Mouse (Mus musculus) stomach, postnatal 0 days (tissue): ENCODE measurements around the gene Zfp9. TPM values are rescaled to one million over a fixed set of nuclear protein-coding genes. Genes with fewer than 3 reads are reported as not detected.
A peak's percentile ranks its signal among the peaks of the same experiment; 100 is the strongest.

Source experiments
- ATAC-seq: fragments of 200-750 bp; cut with Nextera tagmentation; 2 replicates; pipeline ENCODE4 v1.8.0; 2017; ENCODE audit not compliant: low FRiP score, low TSS enrichment
- DNase-seq: peaks from one replicate; pipeline ENCODE4 v3.0.0-alpha.2; 2016; ENCODE audit warnings: low spot score
- H3K27ac ChIP-seq: fragments of 300-500 bp; sonication (generic); replicated peaks from 2 replicates; pipeline ENCODE4 v1.5.1; 2014; ENCODE audit warnings: mild to moderate bottlenecking, control low read depth
- H3K27me3 ChIP-seq: fragments of 300-500 bp; sonication (generic); 2 replicates; pipeline ENCODE4 v1.6.1; 2014; ENCODE audit warnings: low read length; ENCODE audit not compliant: control insufficient read depth, insufficient read depth
- H3K36me3 ChIP-seq: fragments of 300-500 bp; sonication (generic); 2 replicates; pipeline ENCODE4 v1.6.1; 2014; ENCODE audit warnings: low read length, mixed read lengths; ENCODE audit not compliant: control insufficient read depth, insufficient read depth
- H3K4me1 ChIP-seq: fragments of 300-500 bp; sonication (generic); replicated peaks from 2 replicates; pipeline ENCODE4 v1.6.1; 2014; ENCODE audit warnings: antibody characterized with exemption; ENCODE audit not compliant: control insufficient read depth, insufficient read depth
- H3K4me2 ChIP-seq: fragments of 300-500 bp; sonication (generic); replicated peaks from 2 replicates; pipeline ENCODE4 v1.6.1; 2014; ENCODE audit warnings: low read depth, mild to moderate bottlenecking, control low read depth, moderate library complexity
- H3K4me3 ChIP-seq: fragments of 300-500 bp; sonication (generic); 2 replicates; pipeline ENCODE4 v1.5.1; 2014; ENCODE audit warnings: low read depth, low read length, control low read depth
- H3K9ac ChIP-seq: fragments of 300-500 bp; sonication (generic); 2 replicates; pipeline ENCODE4 v1.6.1; 2014; ENCODE audit warnings: mild to moderate bottlenecking, low read length, control low read depth, mixed read lengths
- H3K9me3 ChIP-seq: fragments of 300-500 bp; sonication (generic); 2 replicates; pipeline ENCODE4 v1.6.1; 2016; ENCODE audit warnings: low read length; ENCODE audit not compliant: control insufficient read depth
- CTCF ChIP-seq: IDR thresholded peaks from 2 replicates; pipeline ENCODE4 v1.5.1; 2016; ENCODE audit warnings: antibody characterized with exemption, low read depth, mild to moderate bottlenecking, moderate library complexity
- EP300 ChIP-seq: optimal IDR thresholded peaks from 2 replicates; pipeline ENCODE3; 2016; ENCODE audit warnings: antibody characterized with exemption
- WGBS: fragments of 180-500 bp; shearing (Covaris S2); extraction: QIAGEN DNeasy Blood & Tissue Kit; methylation state at CpG from one replicate; pipeline ENCODE4 v1.1.7; 2014; 5-methylcytosine and 5-hydroxymethylcytosine counted together
- polyA plus RNA-seq: library from polyadenylated mRNA; unstranded; fragments of >200 nt; fragmentation: Nextera tagmentation; extraction: Ambion mirVana; gene quantifications from 2 replicates; pipeline ENCODE4 v1.2.1, GENCODE M21; 2015

The Zfp9 gene
- polyA plus RNA-seq = 2.8 and 3.4 TPM in 2 replicates

DNA sequence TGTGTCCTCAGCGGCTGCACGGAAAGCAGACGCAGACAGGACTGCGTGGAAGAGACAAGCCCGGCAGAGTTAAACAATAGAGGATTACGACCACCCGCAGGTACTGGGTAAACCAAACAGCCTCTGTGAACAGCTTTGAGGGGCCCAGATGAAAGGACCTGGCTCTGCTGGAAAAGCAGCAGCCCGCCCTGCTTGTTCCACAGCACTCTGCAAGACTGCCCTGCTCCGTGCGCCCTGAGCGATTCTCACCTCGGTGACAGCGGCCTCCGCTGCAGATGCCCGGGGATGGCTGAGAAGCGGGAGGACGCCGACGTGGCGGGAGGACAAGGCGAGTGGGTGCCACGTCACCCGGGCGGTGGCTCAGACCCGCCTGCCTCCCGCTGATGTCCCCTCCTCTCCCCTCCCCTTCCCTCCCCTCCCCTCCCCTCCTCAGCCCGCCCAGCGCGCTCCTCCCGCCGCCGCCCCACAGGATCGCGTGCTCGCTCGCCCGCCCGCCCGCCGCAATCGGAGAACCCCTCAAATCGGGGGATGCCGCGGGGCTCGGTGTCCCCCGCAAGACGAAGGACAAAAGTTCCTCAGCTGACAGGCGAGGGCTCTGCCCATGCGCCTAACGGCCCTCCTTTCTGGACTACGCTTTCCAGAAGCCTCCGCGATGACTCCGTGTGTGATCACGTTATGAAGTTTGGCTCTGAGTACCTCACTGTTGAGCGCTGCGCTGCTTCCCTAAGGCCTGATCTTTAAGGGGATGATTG, at the start of gene Zfp9:
Zfp9 (minus strand) TSS at position 364 of the 752 bp plus-strand sequence.
- Histone ChIP-seq H3K9me3 (no peaks in the 10 kb centered on the region), H3K4me2 (peak within 1 kb of the TSS; percentile 62), H3K27me3 (no peaks in the 10 kb centered on the region), H3K4me1 (no peaks in the 10 kb centered on the region), H3K36me3 (no peaks in the 10 kb centered on the region), H3K4me3 (peak within 1 kb of the TSS; percentile 57), H3K27ac (peak within 1 kb of the TSS; percentile 88), H3K9ac (peak within 1 kb of the TSS; percentile 76)
- ATAC-seq (peak; percentile 92), DNase-seq (peak; percentile 76)
- 2% methylated on average over 40 of the region's 57 CpGs for WGBS
- TF ChIP-seq CTCF (no peak), EP300 (no peak)

DNA sequence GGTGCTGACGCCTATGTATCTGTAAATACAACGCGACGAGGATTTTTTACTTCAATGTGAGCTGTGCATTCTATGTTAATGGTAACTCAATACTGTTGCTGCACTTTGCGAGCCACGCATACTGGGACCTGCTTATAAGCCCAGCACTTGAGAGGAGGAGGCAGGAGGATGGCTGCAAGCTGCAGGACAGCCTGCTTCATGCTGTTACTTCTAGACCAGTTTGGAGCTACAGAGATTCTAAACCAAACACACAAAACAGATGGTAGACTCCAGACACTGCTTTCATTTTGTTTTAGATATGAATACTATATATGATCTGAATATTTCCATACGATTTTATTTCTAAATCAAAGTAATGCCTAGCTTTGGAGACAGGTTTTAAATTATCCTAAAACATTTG, 41.5 kb upstream of the Zfp9 start:
- Histone ChIP-seq H3K36me3 (peaks cover 12% of the 10 kb centered on the region), H3K27ac (no peak overlapping the region), H3K9me3 (no peaks in the 10 kb centered on the region), H3K27me3 (no peaks in the 10 kb centered on the region), H3K9ac (no peak overlapping the region), H3K4me1 (no peaks in the 10 kb centered on the region), H3K4me3 (no peak overlapping the region), H3K4me2 (no peak overlapping the region)
- ATAC-seq = no peak
- no peak for DNase-seq
- 87% methylated on average over 7 of the region's 7 CpGs for WGBS
- TF ChIP-seq CTCF (no peak), EP300 (no peak)

DNA sequence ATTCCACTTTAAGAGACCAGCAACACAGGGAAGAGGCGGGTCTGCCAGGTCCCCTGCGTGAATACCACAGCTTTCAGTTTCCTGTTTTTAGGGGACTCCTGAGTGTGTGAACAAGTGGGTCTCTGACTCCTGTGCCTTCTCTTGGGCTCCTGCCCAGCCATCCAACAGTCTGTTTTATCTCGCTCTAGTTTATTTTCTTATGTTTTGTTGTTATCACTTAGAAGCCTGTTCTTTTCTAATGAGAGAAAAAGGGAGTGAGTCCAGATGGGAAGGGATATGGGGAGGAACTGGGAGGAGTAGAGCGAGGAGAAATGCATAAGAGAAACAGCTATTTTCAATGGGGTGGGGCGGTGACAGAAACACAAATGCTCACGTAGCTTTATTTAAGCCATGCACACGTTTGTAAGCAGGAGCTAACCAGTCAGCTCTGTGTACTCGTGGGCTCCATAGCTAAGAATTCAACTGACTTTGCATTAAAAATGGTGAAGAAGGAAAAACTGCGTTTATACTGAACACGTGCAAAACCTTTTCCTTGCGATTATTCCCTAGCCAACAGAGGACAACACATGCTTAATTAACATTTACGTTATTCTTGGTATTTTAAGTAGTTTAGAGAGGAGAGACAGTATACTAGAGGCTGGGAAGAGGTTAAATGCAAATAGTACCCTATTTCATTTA, 34.4 kb upstream of the Zfp9 start:
- no peak for ATAC-seq
- H3K4me3 ChIP-seq = no peak overlapping the region
- H3K9ac ChIP-seq = no peak overlapping the region
- peaks cover under 1% of the 10 kb centered on the region; the same call in 1 of the 2 replicates for H3K36me3 ChIP-seq
- DNase-seq = no peak
- no peak overlapping the region for H3K27ac ChIP-seq
- no peaks in the 10 kb centered on the region for H3K27me3 ChIP-seq
- 87% methylated on average over 12 of the region's 12 CpGs for WGBS
- no peak overlapping the region for H3K4me2 ChIP-seq
- no peaks in the 10 kb centered on the region for H3K4me1 ChIP-seq
- H3K9me3 ChIP-seq = no peaks in the 10 kb centered on the region
- TF ChIP-seq CTCF (no peak), EP300 (no peak)

DNA sequence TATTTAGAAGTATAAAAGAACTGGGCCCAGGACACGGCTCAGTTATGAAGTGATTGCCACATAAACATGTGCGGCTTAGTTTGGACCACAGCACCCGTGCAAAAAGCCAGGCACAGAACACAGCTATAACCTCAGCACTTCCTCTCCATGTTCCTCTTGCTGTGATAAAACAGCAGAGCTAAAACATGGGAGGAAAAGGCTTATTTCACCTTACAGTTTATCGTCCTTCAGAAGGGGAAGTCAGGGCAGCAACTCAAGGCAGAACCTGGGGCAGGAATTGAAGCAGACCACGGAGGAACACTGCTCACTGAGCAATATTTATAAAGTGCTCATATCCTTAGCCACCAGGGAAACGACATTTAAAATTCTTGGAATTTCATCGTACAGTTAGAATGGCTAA, 19.9 kb upstream of the Zfp9 start:
- Histone ChIP-seq H3K9ac (no peak overlapping the region), H3K4me2 (no peak overlapping the region), H3K36me3 (0 out of 2 replicates have a peak, but pooled peaks cover 2% of the 10 kb centered on the region), H3K9me3 (no peaks in the 10 kb centered on the region), H3K4me1 (no peaks in the 10 kb centered on the region), H3K27me3 (no peaks in the 10 kb centered on the region), H3K4me3 (no peak overlapping the region), H3K27ac (no peak overlapping the region)
- 83% methylated on average over 7 of the region's 7 CpGs for WGBS
- no peak for TF ChIP-seq EP300
- no peak for DNase-seq
- ATAC-seq = no peak

DNA sequence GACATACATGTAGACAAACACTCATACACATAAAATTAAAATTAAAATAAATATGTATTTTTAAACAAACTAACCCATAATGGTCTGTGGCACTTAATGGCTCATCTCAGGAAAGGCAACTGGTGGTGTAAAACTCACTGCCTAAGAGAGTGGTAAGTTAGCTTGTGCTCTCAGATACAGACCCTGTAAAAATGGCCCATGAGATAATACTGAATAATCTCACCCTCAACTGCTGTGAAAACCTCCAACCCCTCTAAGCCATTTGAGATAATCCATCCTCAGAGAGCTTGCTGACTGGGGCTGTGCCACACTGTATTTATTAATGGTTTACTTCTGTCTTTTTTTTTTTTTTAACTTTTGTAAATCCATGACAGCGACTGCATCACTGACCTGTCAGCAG, 3.0 kb upstream of the Zfp9 start:
- H3K27ac ChIP-seq = no peak overlapping the region
- no peak overlapping the region for H3K4me3 ChIP-seq
- no peak for TF ChIP-seq EP300
- TF ChIP-seq CTCF = no peak
- ATAC-seq (no peak), DNase-seq (no peak)
- no peaks in the 10 kb centered on the region for H3K9me3 ChIP-seq
- H3K27me3 ChIP-seq = no peaks in the 10 kb centered on the region
- WGBS = 74% methylated on average over 1 of the region's 1 CpGs
- no peak overlapping the region for H3K9ac ChIP-seq
- no peaks in the 10 kb centered on the region for H3K36me3 ChIP-seq
- no peak overlapping the region for H3K4me2 ChIP-seq
- H3K4me1 ChIP-seq = no peaks in the 10 kb centered on the region
